Mouse (Mus musculus) liver, adult 2 months (tissue): ENCODE measurements around the gene Pld1.

Experiments used
- CTCF ChIP-seq: fragments of 200-500 bp; IDR thresholded peaks from 2 replicates; pipeline ENCODE4 v1.5.1; 2011; ENCODE audit warnings: low read depth, low read length, control low read depth
- POLR2A ChIP-seq: fragments of 200-500 bp; IDR thresholded peaks from 2 replicates; pipeline ENCODE4 v1.6.1; 2011; ENCODE audit warnings: low read length, control low read depth; ENCODE audit not compliant: insufficient read depth; ENCODE audit errors: extremely low read depth

GRCm38 (mm10) chr3:27984620-27985019 lies 46.1 kb downstream of the Pld1 start:
- TF ChIP-seq POLR2A (no peak), CTCF (no peak)
